7 mouse cellular contexts compared by ENCODE assay signal in the genomic region with DNA sequence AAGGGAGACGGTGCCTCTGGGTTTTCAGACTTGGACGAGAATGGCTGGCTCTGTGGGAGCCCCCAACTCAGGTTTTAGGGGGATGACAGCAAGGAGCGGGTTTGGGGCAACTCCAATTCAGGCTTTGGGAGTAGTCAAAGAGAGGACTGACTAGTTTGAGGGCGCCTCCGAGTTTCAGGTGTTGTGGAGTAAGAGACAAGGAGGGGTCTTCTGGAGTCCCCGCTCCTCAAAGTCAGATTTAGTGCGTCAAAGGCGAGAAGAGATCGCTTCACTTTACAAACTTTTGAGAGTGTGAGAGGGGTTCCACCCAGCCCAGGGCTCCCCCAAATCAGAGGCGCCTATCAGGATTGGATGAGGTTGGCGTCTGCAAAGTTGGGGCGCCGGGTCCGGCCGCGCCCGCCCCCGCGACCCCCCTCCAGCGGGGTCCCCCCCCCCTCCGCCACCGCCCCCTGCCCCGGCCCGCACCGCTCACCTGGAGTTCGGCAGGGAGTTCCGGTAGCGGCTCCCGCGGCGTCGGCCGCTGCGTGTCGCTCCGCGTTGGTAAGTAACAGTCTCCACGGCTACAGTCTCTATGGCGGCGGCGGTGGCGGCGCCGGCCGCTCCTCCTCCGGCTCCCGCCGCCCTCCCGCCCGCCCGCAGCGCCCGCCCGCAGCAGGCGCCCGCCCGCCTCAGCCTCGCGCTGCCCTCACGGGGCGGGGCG. TPM values are rescaled to one million over a fixed set of nuclear protein-coding genes. Genes with fewer than 3 reads are reported as not detected.
DNase-seq lines count a peak whose midpoint lies in the region; ATAC-seq and TF ChIP-seq lines count a peak whose summit lies in the region.

Gene Rfx2, minus strand, starts transcription at position 603 of the 700 bp plus-strand sequence.

- no peaks in the 10 kb centered on the region for H3K9me3 ChIP-seq in embryonic facial prominence, embryonic 11.5 days (replicated peaks; ENCODE audit: control insufficient read depth, low read length)
- H3K9me3 ChIP-seq in hindbrain, postnatal 0 days (ENCODE audit: low read length), result no peaks in the 10 kb centered on the region

- intact Hi-C loops in left cerebral cortex, postnatal 25 days (cut with DNase I), result loop anchor here (2.0 kb wide), 1 partner anchor 66 kb away; the partner anchor contains the start of gene Dus3l

- no peak for TF ChIP-seq POLR2A in thymus, adult 2 months (IDR thresholded peaks at IDR 0.05; ENCODE audit: control insufficient read depth, extremely low read depth, insufficient read depth, low read length, poor library complexity)

- peak within 1 kb of the TSS; percentile 87 for H3K4me2 ChIP-seq in embryonic facial prominence, embryonic 11.5 days (ENCODE audit: low read depth, low read length)
- peak within 1 kb of the TSS; percentile 85 for H3K4me2 ChIP-seq in hindbrain, postnatal 0 days (ENCODE audit: low read depth, low read length)

- peak; percentile 79 for ATAC-seq in embryonic facial prominence, embryonic 11.5 days (replicated peaks; ENCODE audit: insufficient number of reproducible peaks, low FRiP score, low TSS enrichment, low read depth)
- ATAC-seq in hindbrain, postnatal 0 days, result no peak

- 1% methylated on average over 59 of the region's 62 CpGs for WGBS in thymus, adult 2 months
- WGBS in embryonic facial prominence, embryonic 11.5 days, result under 1% methylated on average over 38 of the region's 62 CpGs
- WGBS in hindbrain, postnatal 0 days, result under 1% methylated on average over 55 of the region's 62 CpGs

- peak within 1 kb of the TSS; percentile 55 for H3K9ac ChIP-seq in embryonic facial prominence, embryonic 11.5 days (replicated peaks; ENCODE audit: low read length)
- peak within 1 kb of the TSS; percentile 31; the same call in 1 of the 2 replicates for H3K9ac ChIP-seq in hindbrain, postnatal 0 days (replicated peaks; ENCODE audit: low read length)

- peaks cover 4% of the 10 kb centered on the region; the same call in 1 of the 2 replicates for H3K27me3 ChIP-seq in thymus, adult 2 months (ENCODE audit: control insufficient read depth, insufficient read depth, low read length)
- H3K27me3 ChIP-seq in embryonic facial prominence, embryonic 11.5 days (ENCODE audit: control insufficient read depth, insufficient read depth, low read length), result peaks cover 3% of the 10 kb centered on the region; the same call in 1 of the 2 replicates
- H3K27me3 ChIP-seq in hindbrain, postnatal 0 days (ENCODE audit: insufficient read depth, low read length), result no peaks in the 10 kb centered on the region

- peaks cover 18% of the 10 kb centered on the region for H3K4me1 ChIP-seq in thymus, adult 2 months (replicated peaks; ENCODE audit: control insufficient read depth, insufficient read depth, low read length)
- no peaks in the 10 kb centered on the region for H3K4me1 ChIP-seq in embryonic facial prominence, embryonic 11.5 days (ENCODE audit: control insufficient read depth, insufficient read depth, low read length)
- H3K4me1 ChIP-seq in hindbrain, postnatal 0 days (ENCODE audit: insufficient read depth, low read length), result no peaks in the 10 kb centered on the region

- no peak for DNase-seq in thymus, adult 2 months
- no peak for DNase-seq in thymus, postnatal 10 days (ENCODE audit: low spot score in 2 of 2)
- DNase-seq in embryonic facial prominence, embryonic 11.5 days (ENCODE audit: low spot score), result peak; percentile 33
- peak; percentile 13 for DNase-seq in hindbrain, postnatal 0 days (ENCODE audit: low spot score)
- DNase-seq in naive thymus-derived CD4-positive, alpha-beta T cell, adult 2 months (ENCODE audit: low read depth), result peak; percentile 62
- DNase-seq in left cerebral cortex, adult 11 months (ENCODE audit: low spot score), result no peak
- DNase-seq in left cerebral cortex, postnatal 25 days (ENCODE audit: low spot score in 2 of 2), result no peak

- peak within 1 kb of the TSS; percentile 46 for H3K4me3 ChIP-seq in thymus, adult 2 months (ENCODE audit: control insufficient read depth, insufficient read depth, low read length)
- H3K4me3 ChIP-seq in embryonic facial prominence, embryonic 11.5 days (ENCODE audit: low read depth, low read length), result peak within 1 kb of the TSS; percentile 62
- peak within 1 kb of the TSS; percentile 66 for H3K4me3 ChIP-seq in hindbrain, postnatal 0 days (ENCODE audit: low read length)

- no peaks in the 10 kb centered on the region for H3K36me3 ChIP-seq in thymus, adult 2 months (ENCODE audit: control insufficient read depth, insufficient read depth, low read length)
- no peaks in the 10 kb centered on the region for H3K36me3 ChIP-seq in embryonic facial prominence, embryonic 11.5 days (replicated peaks; ENCODE audit: control insufficient read depth, insufficient read depth, low read depth, low read length)
- no peaks in the 10 kb centered on the region for H3K36me3 ChIP-seq in hindbrain, postnatal 0 days (ENCODE audit: insufficient read depth, low read length)

- no peak within 1 kb of the TSS for H3K27ac ChIP-seq in thymus, adult 2 months (ENCODE audit: control insufficient read depth, insufficient read depth, low read length)
- no peak within 1 kb of the TSS for H3K27ac ChIP-seq in embryonic facial prominence, embryonic 11.5 days (replicated peaks; ENCODE audit: low read depth, low read length)
- H3K27ac ChIP-seq in hindbrain, postnatal 0 days, result 0 out of 2 replicates have a peak within 1 kb of the TSS, but pooled peaks have one; percentile 26

- no peak for TF ChIP-seq CTCF in thymus, adult 2 months (IDR thresholded peaks at IDR 0.05; ENCODE audit: borderline replicate concordance, control insufficient read depth, extremely low read depth, insufficient read depth, low read length, poor library complexity)
- TF ChIP-seq CTCF in hindbrain, postnatal 0 days (IDR thresholded peaks at IDR 0.05; ENCODE audit: low read depth), result no peak

RNA-seq across cellular contexts. Expression of gene Rfx2, which starts in this region (rescaled TPM):
- 31.3 and 44.2 TPM in 2 replicates for polyA plus RNA-seq in thymus, adult 2 months (2012; rRNA removed)
- polyA plus RNA-seq in embryonic facial prominence, embryonic 11.5 days (2014; fragmentation: Nextera tagmentation; extraction: Ambion mirVana), result 2.3 and 2.4 TPM in 2 replicates
- 4.9 and 9.8 TPM in 2 replicates for total RNA-seq in hindbrain, postnatal 0 days (2014; rRNA removed)
- polyA plus RNA-seq in hindbrain, postnatal 0 days (2015; fragmentation: Nextera tagmentation; extraction: Ambion mirVana), result 3.7 and 4.4 TPM in 2 replicates
- 1 to 10 TPM; 2.1 to 3.9 TPM for total RNA-seq in left cerebral cortex, postnatal 25 days (2021)

Comparison
In these comparisons a context has a peak if more than half of its experiments do, and no peak if none do; other contexts are left out.
1. DNase-seq: peak in embryonic facial prominence, embryonic 11.5 days (single experiment), hindbrain, postnatal 0 days (single experiment) and naive thymus-derived CD4-positive, alpha-beta T cell, adult 2 months (single experiment); none in thymus, adult 2 months (single experiment), thymus, postnatal 10 days (0 of 2), left cerebral cortex, adult 11 months (single experiment) and left cerebral cortex, postnatal 25 days (0 of 2).
2. Peak in every context shown above with its lines, with median percentiles within 50 percentile points of each other: H3K4me3 ChIP-seq.